Mouse (Mus musculus) kidney, adult 2 months (tissue): ENCODE measurements around the gene Fam161a.

Experiments
- CTCF ChIP-seq: fragments of 200-500 bp; conservative IDR thresholded peaks from 2 replicates; pipeline ENCODE4 v1.5.1; 2011; ENCODE audit warnings: low read depth, mild to moderate bottlenecking, control low read depth, low read length, moderate library complexity, mixed read lengths; ENCODE audit not compliant: insufficient read depth, insufficient read length
- POLR2A ChIP-seq: fragments of 200-500 bp; IDR thresholded peaks from one replicate; pipeline ENCODE4 v1.6.1; 2011; ENCODE audit warnings: low read depth, low read length, control low read depth

DNA sequence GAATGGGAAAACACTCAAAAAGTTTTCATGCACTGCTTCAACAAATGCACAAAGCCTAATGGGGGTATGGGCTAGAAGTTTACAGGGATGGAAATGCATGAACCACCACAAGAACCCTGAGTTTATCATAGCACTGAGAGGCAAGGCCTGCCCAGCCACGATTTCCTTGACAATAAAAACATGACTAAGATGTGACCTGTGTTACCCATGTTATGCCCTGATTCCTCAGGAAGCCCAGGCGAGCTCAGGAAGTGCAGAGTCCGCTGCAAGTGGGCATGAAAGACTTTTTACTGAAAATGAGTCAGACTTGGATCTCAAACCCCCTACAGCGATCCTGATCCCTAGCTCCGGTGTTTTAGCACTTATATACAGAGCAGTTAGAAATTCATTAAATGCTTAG is 39.9 kb downstream of the Fam161a start:
- TF ChIP-seq POLR2A (no peak), CTCF (no peak)
